Mouse (Mus musculus): ENCODE results near the gene Rrp36. TPM values are rescaled to one million over a fixed set of nuclear protein-coding genes. Genes with fewer than 3 reads are reported as not detected.

Gene Rrp36
- polyA plus RNA-seq, 1 experiment from 2014 or later: 54.0 TPM

- no peaks in the 10 kb centered on the region for H3K27me3 ChIP-seq (ENCODE audit: control insufficient read depth, insufficient read depth, low read length)
- H3K27ac ChIP-seq (replicated peaks; ENCODE audit: low read depth, low read length): no peak overlapping the region
- H3K9me3 ChIP-seq (replicated peaks; ENCODE audit: control insufficient read depth, low read length): no peaks in the 10 kb centered on the region
- no peak overlapping the region for H3K4me2 ChIP-seq (ENCODE audit: low read depth, low read length)
- DNase-seq (ENCODE audit: low spot score) (no peak), ATAC-seq (replicated peaks; ENCODE audit: insufficient number of reproducible peaks, low FRiP score, low TSS enrichment, low read depth) (no peak)
- H3K9ac ChIP-seq (replicated peaks; ENCODE audit: low read length): no peak overlapping the region
- H3K36me3 ChIP-seq (replicated peaks; ENCODE audit: control insufficient read depth, insufficient read depth, low read depth, low read length): no peaks in the 10 kb centered on the region
- peaks cover 22% of the 10 kb centered on the region for H3K4me1 ChIP-seq (ENCODE audit: control insufficient read depth, insufficient read depth, low read length)
- 66% methylated on average over 11 of the region's 11 CpGs for WGBS
- H3K4me3 ChIP-seq (ENCODE audit: low read depth, low read length): no peak overlapping the region
Measured at GRCm38 (mm10) chr17:46622269-46622668, 51.9 kb downstream of the Rrp36 start.

GRCm38 (mm10) chr17:46621324-46621723 lies 52.8 kb downstream of the Rrp36 start:
- H3K27me3 ChIP-seq (ENCODE audit: control insufficient read depth, insufficient read depth, low read length): no peaks in the 10 kb centered on the region
- 73% methylated on average over 15 of the region's 15 CpGs for WGBS
- peaks cover 23% of the 10 kb centered on the region for H3K4me1 ChIP-seq (ENCODE audit: control insufficient read depth, insufficient read depth, low read length)
- no peaks in the 10 kb centered on the region for H3K9me3 ChIP-seq (replicated peaks; ENCODE audit: control insufficient read depth, low read length)
- DNase-seq (ENCODE audit: low spot score) (no peak), ATAC-seq (replicated peaks; ENCODE audit: insufficient number of reproducible peaks, low FRiP score, low TSS enrichment, low read depth) (no peak)
- no peaks in the 10 kb centered on the region for H3K36me3 ChIP-seq (replicated peaks; ENCODE audit: control insufficient read depth, insufficient read depth, low read depth, low read length)
- H3K4me3 ChIP-seq (ENCODE audit: low read depth, low read length): no peak overlapping the region
- peak overlapping the region; percentile 4; the same call in 1 of the 2 replicates for H3K4me2 ChIP-seq (ENCODE audit: low read depth, low read length)
- no peak overlapping the region for H3K27ac ChIP-seq (replicated peaks; ENCODE audit: low read depth, low read length)
- H3K9ac ChIP-seq (replicated peaks; ENCODE audit: low read length): no peak overlapping the region; the same call in 1 of the 2 replicates

GRCm38 (mm10) chr17:46619683-46620357 lies 54.3 kb downstream of the Rrp36 start:
- ATAC-seq (replicated peaks; ENCODE audit: insufficient number of reproducible peaks, low FRiP score, low TSS enrichment, low read depth) (0 out of 2 replicates have a peak, but pooled peaks have one; percentile 7), DNase-seq (ENCODE audit: low spot score) (no peak)
- Histone ChIP-seq H3K9ac (replicated peaks; ENCODE audit: low read length) (peak overlapping the region; percentile 61), H3K27me3 (ENCODE audit: control insufficient read depth, insufficient read depth, low read length) (no peaks in the 10 kb centered on the region), H3K4me2 (ENCODE audit: low read depth, low read length) (peak overlapping the region; percentile 22), H3K9me3 (replicated peaks; ENCODE audit: control insufficient read depth, low read length) (no peaks in the 10 kb centered on the region), H3K4me3 (ENCODE audit: low read depth, low read length) (no peak overlapping the region), H3K27ac (replicated peaks; ENCODE audit: low read depth, low read length) (peak overlapping the region; percentile 98), H3K4me1 (ENCODE audit: control insufficient read depth, insufficient read depth, low read length) (peaks cover 21% of the 10 kb centered on the region), H3K36me3 (replicated peaks; ENCODE audit: control insufficient read depth, insufficient read depth, low read depth, low read length) (no peaks in the 10 kb centered on the region)
- WGBS: 25% methylated on average over 16 of the region's 16 CpGs

GRCm38 (mm10) chr17:46618769-46619682 lies 55.1 kb downstream of the Rrp36 start:
- Histone ChIP-seq H3K4me2 (ENCODE audit: low read depth, low read length) (peak overlapping the region; percentile 30), H3K27me3 (ENCODE audit: control insufficient read depth, insufficient read depth, low read length) (no peaks in the 10 kb centered on the region), H3K9me3 (replicated peaks; ENCODE audit: control insufficient read depth, low read length) (no peaks in the 10 kb centered on the region), H3K36me3 (replicated peaks; ENCODE audit: control insufficient read depth, insufficient read depth, low read depth, low read length) (no peaks in the 10 kb centered on the region), H3K27ac (replicated peaks; ENCODE audit: low read depth, low read length) (peak overlapping the region; percentile 98), H3K9ac (replicated peaks; ENCODE audit: low read length) (peak overlapping the region; percentile 61), H3K4me3 (ENCODE audit: low read depth, low read length) (peak overlapping the region; percentile 7; the same call in 1 of the 2 replicates), H3K4me1 (ENCODE audit: control insufficient read depth, insufficient read depth, low read length) (peaks cover 18% of the 10 kb centered on the region)
- WGBS: 3% methylated on average over 27 of the region's 27 CpGs
- ATAC-seq (replicated peaks; ENCODE audit: insufficient number of reproducible peaks, low FRiP score, low TSS enrichment, low read depth) (peak; percentile 29; the same call in 1 of the 2 replicates), DNase-seq (ENCODE audit: low spot score) (peak; percentile 65)

GRCm38 (mm10) chr17:46618394-46618768 lies 55.8 kb downstream of the Rrp36 start:
- no peak for ATAC-seq (replicated peaks; ENCODE audit: insufficient number of reproducible peaks, low FRiP score, low TSS enrichment, low read depth)
- Histone ChIP-seq H3K4me3 (ENCODE audit: low read depth, low read length) (no peak overlapping the region), H3K36me3 (replicated peaks; ENCODE audit: control insufficient read depth, insufficient read depth, low read depth, low read length) (no peaks in the 10 kb centered on the region), H3K9me3 (replicated peaks; ENCODE audit: control insufficient read depth, low read length) (no peaks in the 10 kb centered on the region), H3K27me3 (ENCODE audit: control insufficient read depth, insufficient read depth, low read length) (no peaks in the 10 kb centered on the region), H3K4me1 (ENCODE audit: control insufficient read depth, insufficient read depth, low read length) (peaks cover 19% of the 10 kb centered on the region), H3K9ac (replicated peaks; ENCODE audit: low read length) (peak overlapping the region; percentile 61), H3K4me2 (ENCODE audit: low read depth, low read length) (peak overlapping the region; percentile 30), H3K27ac (replicated peaks; ENCODE audit: low read depth, low read length) (peak overlapping the region; percentile 98)
- WGBS: 4% methylated on average over 6 of the region's 6 CpGs
- peak; percentile 62 for DNase-seq (ENCODE audit: low spot score)

GRCm38 (mm10) chr17:46617799-46618198 lies 56.4 kb downstream of the Rrp36 start:
- Histone ChIP-seq H3K27me3 (ENCODE audit: control insufficient read depth, insufficient read depth, low read length) (no peaks in the 10 kb centered on the region), H3K36me3 (replicated peaks; ENCODE audit: control insufficient read depth, insufficient read depth, low read depth, low read length) (no peaks in the 10 kb centered on the region), H3K4me1 (ENCODE audit: control insufficient read depth, insufficient read depth, low read length) (peaks cover 20% of the 10 kb centered on the region), H3K27ac (replicated peaks; ENCODE audit: low read depth, low read length) (peak overlapping the region; percentile 98), H3K9ac (replicated peaks; ENCODE audit: low read length) (no peak overlapping the region), H3K4me2 (ENCODE audit: low read depth, low read length) (no peak overlapping the region), H3K9me3 (replicated peaks; ENCODE audit: control insufficient read depth, low read length) (no peaks in the 10 kb centered on the region), H3K4me3 (ENCODE audit: low read depth, low read length) (no peak overlapping the region)
- no peak for ATAC-seq (replicated peaks; ENCODE audit: insufficient number of reproducible peaks, low FRiP score, low TSS enrichment, low read depth)
- no peak for DNase-seq (ENCODE audit: low spot score)
- 54% methylated on average over 12 of the region's 12 CpGs for WGBS

Data from embryonic facial prominence, embryonic 11.5 days (tissue).